38 mouse cellular contexts compared by ENCODE assay signal in genomic region chr4:33074406-33074805, GRCm38 (mm10). TPM values are rescaled to one million over a fixed set of nuclear protein-coding genes. Genes with fewer than 3 reads are reported as not detected.
"Had no signal": no experiment of that assay in that cellular context is flagged by ENCODE, and none has a peak within 500 bp of the region (broad histone marks: within the 10 kb centered on the region; RNA-seq: fewer than 3 reads in every experiment).

No protein-coding gene starts in this region.

- H3K4me1 ChIP-seq: hindbrain, embryonic 13.5 days; hindbrain, embryonic 15.5 days; intestine, embryonic 15.5 days had no signal

- H3K4me3 ChIP-seq: heart, embryonic 12.5 days; heart, embryonic 13.5 days; heart, embryonic 15.5 days; hindbrain, embryonic 10.5 days; hindbrain, embryonic 12.5 days; hindbrain, embryonic 13.5 days; hindbrain, embryonic 15.5 days; intestine, embryonic 15.5 days; kidney, embryonic 15.5 days; layer of hippocampus, adult 2 months had no signal

- ATAC-seq: hindbrain, embryonic 16.5 days; hindbrain, postnatal 0 days; inflammation-experienced regulatory T-cells, adult 6 months; intestine, embryonic 15.5 days; intestine, embryonic 16.5 days; intestine, postnatal 0 days had no signal

- DNase-seq: heart, postnatal 14 days; heart, postnatal 36 days; heart, postnatal 4 days; kidney, adult 11 months; kidney, adult 18-20 months; kidney, adult 2 months; kidney, adult 8-10 months; kidney, adult 9 months; kidney, postnatal 10 days; kidney, postnatal 14 days; kidney, postnatal 25 days; kidney, postnatal 36 days; kidney, postnatal 4 days; layer of hippocampus, adult 9-11 months; layer of hippocampus, postnatal 36 days had no signal

- H3K36me3 ChIP-seq: heart, embryonic 12.5 days; heart, embryonic 13.5 days; heart, embryonic 15.5 days; hindbrain, embryonic 10.5 days; hindbrain, embryonic 12.5 days; hindbrain, embryonic 13.5 days; hindbrain, embryonic 15.5 days; intestine, embryonic 15.5 days; kidney, embryonic 15.5 days had no signal

- H3K9me3 ChIP-seq: heart, embryonic 12.5 days; heart, embryonic 13.5 days; heart, embryonic 15.5 days; hindbrain, embryonic 10.5 days; hindbrain, embryonic 12.5 days; hindbrain, embryonic 13.5 days; hindbrain, embryonic 15.5 days; intestine, embryonic 15.5 days; kidney, embryonic 15.5 days had no signal

- H3K27ac ChIP-seq: heart, embryonic 13.5 days; heart, embryonic 15.5 days; hindbrain, embryonic 10.5 days; hindbrain, embryonic 12.5 days; hindbrain, embryonic 13.5 days; hindbrain, embryonic 14.5 days; hindbrain, embryonic 15.5 days; hindbrain, postnatal 0 days; intestine, embryonic 15.5 days; kidney, embryonic 15.5 days; kidney, postnatal 0 days; layer of hippocampus, adult 2 months had no signal

- H3K9ac ChIP-seq: heart, embryonic 12.5 days; heart, embryonic 13.5 days; heart, embryonic 15.5 days; hindbrain, embryonic 12.5 days; hindbrain, embryonic 13.5 days; hindbrain, embryonic 14.5 days; hindbrain, embryonic 15.5 days; intestine, embryonic 15.5 days; kidney, embryonic 15.5 days had no signal

- H3K27me3 ChIP-seq: heart, embryonic 12.5 days; heart, embryonic 15.5 days; hindbrain, embryonic 12.5 days; hindbrain, embryonic 13.5 days; hindbrain, embryonic 15.5 days; intestine, embryonic 15.5 days; kidney, embryonic 15.5 days had no signal

- H3K4me2 ChIP-seq: heart, embryonic 11.5 days; heart, embryonic 12.5 days; heart, embryonic 13.5 days; heart, embryonic 15.5 days; hindbrain, embryonic 12.5 days; hindbrain, embryonic 13.5 days; hindbrain, embryonic 14.5 days; hindbrain, embryonic 15.5 days; intestine, embryonic 15.5 days; kidney, embryonic 15.5 days had no signal

RNA-seq across cellular contexts. Expression of gene Gabrr2, which starts 11.6 kb away (rescaled TPM):
- polyA plus RNA-seq: heart, postnatal 0 days; kidney, embryonic 14.5 days; kidney, embryonic 15.5 days; kidney, postnatal 0 days had no signal

RNA-seq across cellular contexts. Expression of gene Gabrr1, which starts 57.9 kb away (rescaled TPM):
- polyA plus RNA-seq: heart, embryonic 11.5 days; heart, postnatal 0 days; hindbrain, embryonic 11.5 days; hindbrain, embryonic 12.5 days; inflammation-experienced regulatory T-cells, adult 6 months; intestine, embryonic 14.5 days; intestine, embryonic 15.5 days; intestine, embryonic 16.5 days; kidney, adult 2 months; kidney, embryonic 14.5 days; kidney, embryonic 16.5 days; kidney, postnatal 0 days had no signal
